Mouse (Mus musculus) kidney, postnatal 14 days (tissue): ENCODE measurements at regions not wholly inside any gene's neighbourhood (a gene's known extent, or its start where the extent isn't known, plus 50 kb on each side); places are given as distances from the start of the nearest gene placed in this dataset.

ENCODE experiments used
- DNase-seq: peaks from one replicate; pipeline ENCODE4 v3.0.0; 2022; ENCODE audit warnings: mixed read lengths

GRCm38 (mm10) chr14:98937933-98938332 is 56.2 kb downstream of the Rpl36a-ps1 start:
- no peak for DNase-seq

- no peak for DNase-seq
Measured at GRCm38 (mm10) chr14:98937373-98937772, 56.7 kb downstream of the Rpl36a-ps1 start.

GRCm38 (mm10) chr14:98933371-98933916 is 60.7 kb downstream of the Rpl36a-ps1 start:
- no peak for DNase-seq

GRCm38 (mm10) chr14:98929276-98929675 is 64.8 kb downstream of the Rpl36a-ps1 start:
- DNase-seq: peak; percentile 19

GRCm38 (mm10) chr14:98908234-98908633 is 85.9 kb downstream of the Rpl36a-ps1 start:
- no peak for DNase-seq

- DNase-seq: no peak
Measured at GRCm38 (mm10) chr14:98898876-98899275, 95.2 kb downstream of the Rpl36a-ps1 start.

- no peak for DNase-seq
Measured at GRCm38 (mm10) chr14:98897390-98897789, 96.7 kb downstream of the Rpl36a-ps1 start.

- DNase-seq: no peak
Measured at GRCm38 (mm10) chr14:98895933-98896332, 98.2 kb downstream of the Rpl36a-ps1 start.

- DNase-seq: no peak
Measured at GRCm38 (mm10) chr14:98892670-98893069, 101.4 kb downstream of the Rpl36a-ps1 start.

- no peak for DNase-seq
Measured at GRCm38 (mm10) chr14:98891252-98891947, 102.7 kb downstream of the Rpl36a-ps1 start.

- DNase-seq: no peak
Measured at GRCm38 (mm10) chr14:98887588-98887987, 106.5 kb downstream of the Rpl36a-ps1 start.

- DNase-seq: no peak
Measured at GRCm38 (mm10) chr14:98886982-98887381, 107.1 kb downstream of the Rpl36a-ps1 start.

- no peak for DNase-seq
Measured at GRCm38 (mm10) chr14:98882586-98882985, 111.5 kb downstream of the Rpl36a-ps1 start.

GRCm38 (mm10) chr14:98877956-98878355 is 116.2 kb downstream of the Rpl36a-ps1 start:
- no peak for DNase-seq

GRCm38 (mm10) chr14:98873446-98873845 is 120.7 kb downstream of the Rpl36a-ps1 start:
- DNase-seq: no peak

- no peak for DNase-seq
Measured at GRCm38 (mm10) chr14:98869888-98870287, 124.2 kb downstream of the Rpl36a-ps1 start.

GRCm38 (mm10) chr14:98866880-98867279 is 127.2 kb downstream of the Rpl36a-ps1 start:
- DNase-seq: no peak

- peak; percentile 48 for DNase-seq
Measured at GRCm38 (mm10) chr14:98864001-98864400, 130.1 kb downstream of the Rpl36a-ps1 start.

- DNase-seq: peak; percentile 62
Measured at GRCm38 (mm10) chr14:98863598-98863997, 130.5 kb downstream of the Rpl36a-ps1 start.

- no peak for DNase-seq
Measured at GRCm38 (mm10) chr14:98862095-98862735, 131.9 kb downstream of the Rpl36a-ps1 start.

- DNase-seq: no peak
Measured at GRCm38 (mm10) chr14:98858801-98859200, 135.3 kb downstream of the Rpl36a-ps1 start.

- DNase-seq: no peak
Measured at GRCm38 (mm10) chr14:98848500-98848899, 145.6 kb downstream of the Rpl36a-ps1 start.

GRCm38 (mm10) chr14:98844221-98844620 is 149.9 kb downstream of the Rpl36a-ps1 start:
- no peak for DNase-seq

GRCm38 (mm10) chr14:98834316-98834715 is 159.8 kb downstream of the Rpl36a-ps1 start:
- DNase-seq: no peak
